Mouse (Mus musculus) spleen, postnatal 36 days (tissue): ENCODE results near the gene Eif2b4.
"Not testable (repeated sequence)": the region's sequence is repeated elsewhere in the genome, so short reads cannot be mapped to it uniquely, and the experiment has no call there.

ENCODE experiments used
- DNase-seq, 2 experiments: peaks; one replicate each; pipeline ENCODE4 v3.0.0; 2022; ENCODE audit warnings: low spot score in 2 of 2, mixed read lengths in 1 of 2

Eif2b4 gene

DNA sequence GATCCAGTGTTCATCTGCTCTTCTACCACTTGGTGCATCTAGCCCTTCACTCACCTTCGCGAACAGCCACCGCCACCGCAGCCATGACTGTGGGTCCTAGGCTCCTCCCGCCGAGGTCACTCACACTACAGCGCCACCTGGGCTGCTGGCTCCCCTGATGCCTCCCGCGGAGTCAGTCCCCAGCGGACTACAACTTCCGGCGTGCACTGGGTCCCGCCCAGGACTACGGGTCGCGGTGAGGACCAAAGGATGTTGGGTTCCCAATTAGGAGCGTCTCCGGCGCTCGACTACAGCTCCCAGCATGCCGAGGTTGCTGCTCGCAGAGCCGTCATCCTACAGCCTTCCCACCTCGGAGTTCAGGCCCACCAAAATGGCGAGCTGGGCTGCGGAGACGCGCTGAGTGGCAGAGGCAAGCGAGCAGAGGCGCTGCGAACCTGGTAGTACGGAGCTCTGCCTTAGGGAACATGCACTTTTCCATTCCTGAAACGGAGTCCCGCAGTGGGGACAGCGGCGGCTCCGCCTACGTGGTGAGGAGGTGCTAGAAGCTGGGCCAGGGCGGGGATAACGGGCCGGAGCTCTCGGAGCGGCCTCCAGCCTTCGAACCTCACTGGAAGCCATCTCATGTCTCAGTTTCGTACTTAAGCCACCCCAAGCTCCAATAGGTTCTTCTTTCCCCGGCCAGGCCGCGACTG, at the start of gene Eif2b4, which contains the start of gene Snx17:
Gene Eif2b4 (minus strand): TSS at position 492 of the 692 bp plus-strand sequence.
Gene Snx17 (plus strand): TSS at position 289 of the 692 bp plus-strand sequence.
- peak; percentile 99 to 100 for DNase-seq

DNA sequence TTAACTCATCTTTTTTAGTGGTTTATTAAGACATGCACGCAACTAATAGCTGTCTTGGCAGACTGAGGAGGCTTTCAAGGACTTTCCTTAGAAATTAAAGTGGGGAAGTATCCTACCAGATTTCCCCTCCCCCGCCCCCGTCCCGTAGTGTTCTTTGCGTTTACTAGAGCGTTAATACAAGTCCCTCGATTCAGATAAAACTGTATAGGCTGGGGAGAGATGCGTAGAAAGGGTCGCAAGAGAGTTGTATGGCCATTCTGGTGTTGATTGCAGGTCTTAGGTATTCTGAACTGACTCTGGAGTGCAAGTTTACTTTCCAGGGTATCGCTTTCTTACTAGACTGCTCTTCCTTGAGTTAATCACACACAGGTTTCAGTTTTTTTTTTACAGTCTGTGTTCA, 49.0 kb upstream of the Eif2b4 start:
- DNase-seq = no peak

DNA sequence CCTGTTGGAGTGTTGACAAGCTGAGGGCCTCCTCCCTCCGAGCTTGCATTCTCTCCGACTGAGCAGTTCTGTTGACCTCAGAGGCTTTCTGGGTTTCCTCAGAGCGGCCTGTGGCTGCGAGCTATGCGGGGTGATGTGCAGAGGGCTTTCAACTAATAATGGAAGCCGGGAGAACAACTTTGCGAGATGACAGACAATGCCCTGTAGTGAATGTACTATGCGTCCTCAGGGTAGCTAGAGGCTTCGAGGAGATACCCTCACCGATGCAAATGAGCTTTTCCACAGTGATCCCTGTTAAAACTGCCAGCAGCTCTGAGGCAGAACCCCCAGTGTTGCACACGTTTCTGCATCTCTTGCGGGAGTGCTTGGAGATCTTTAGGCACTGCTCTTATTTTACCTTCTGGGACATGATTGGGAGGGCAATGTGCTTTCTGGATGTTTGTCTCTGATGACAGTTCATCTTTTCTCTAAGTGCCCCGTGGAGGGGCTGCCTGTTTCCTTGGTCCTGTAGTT, 48.3 kb upstream of the Eif2b4 start:
- no peak for DNase-seq

DNA sequence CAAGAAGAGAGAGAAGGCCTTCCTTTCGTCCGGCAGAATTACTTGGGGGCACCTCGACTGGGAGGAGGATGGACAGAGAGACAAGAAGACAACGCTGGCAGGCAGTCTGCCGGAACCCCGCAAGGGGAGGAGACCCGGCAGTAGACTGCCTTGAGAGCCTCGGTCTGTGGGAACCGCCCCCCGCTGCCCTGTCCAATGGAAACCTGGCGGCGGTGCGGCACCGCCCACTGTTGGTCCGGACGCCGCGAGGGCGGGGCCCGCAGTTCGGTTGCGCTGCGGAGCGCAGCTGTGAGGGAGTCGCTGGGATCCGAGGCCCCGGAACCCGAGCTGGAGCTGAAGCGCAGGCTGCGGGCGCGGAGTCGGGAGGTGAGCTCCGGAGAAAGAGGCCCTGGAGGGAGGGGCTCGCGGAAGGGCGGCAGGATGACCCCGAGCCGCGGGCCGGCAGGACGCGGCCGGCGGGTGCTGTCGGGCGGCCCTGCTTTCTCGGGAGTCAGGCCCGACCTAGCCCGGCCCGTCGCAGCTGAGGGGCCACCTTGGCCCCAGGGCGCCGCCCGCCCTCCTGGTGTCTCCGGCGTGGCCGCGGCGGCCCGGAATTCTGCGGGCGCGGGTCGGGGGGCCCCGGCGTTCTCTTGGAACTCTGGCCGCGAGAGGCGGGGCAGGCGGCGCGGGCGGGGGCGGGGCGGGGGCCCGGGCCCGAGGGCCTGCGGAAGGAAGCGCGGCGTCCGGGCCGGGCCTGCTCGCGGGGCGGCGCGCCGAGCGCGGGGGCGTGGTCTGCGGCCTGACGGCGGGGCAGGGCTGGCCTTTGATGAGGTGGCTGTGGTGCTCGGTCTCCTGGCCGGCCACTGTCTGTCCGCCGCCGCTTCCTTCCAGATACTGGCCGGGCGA, 47.6 kb upstream of the Eif2b4 start, which contains the start of the genes Nrbp1 and Gm9970:
Gene Nrbp1 (plus strand): TSS at position 228 of the 885 bp plus-strand sequence.
Gene Gm9970 (minus strand): TSS at position 596 of the 885 bp plus-strand sequence.
- peak; percentile 96 to 97 for DNase-seq

DNA sequence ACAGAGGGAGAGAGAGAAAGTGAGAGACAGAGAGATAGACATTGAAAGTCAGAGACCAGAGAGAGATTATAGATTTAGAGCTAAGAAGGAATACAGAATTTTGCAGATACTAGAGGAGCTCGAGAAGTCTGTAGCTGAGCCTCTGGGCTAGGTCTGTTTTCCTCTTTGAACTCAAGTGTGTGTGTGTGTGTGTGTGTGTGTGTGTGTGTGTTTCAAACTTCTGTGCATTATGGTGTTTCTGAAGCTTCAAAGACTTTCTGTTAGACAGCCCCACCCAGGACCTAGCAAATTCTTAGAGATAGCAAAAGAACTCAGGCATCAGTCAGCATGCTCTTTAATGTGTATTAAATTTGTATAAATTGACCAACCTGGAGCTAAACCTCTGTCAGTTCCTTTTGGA, 33.4 kb upstream of the Eif2b4 start:
- DNase-seq = no peak

DNA sequence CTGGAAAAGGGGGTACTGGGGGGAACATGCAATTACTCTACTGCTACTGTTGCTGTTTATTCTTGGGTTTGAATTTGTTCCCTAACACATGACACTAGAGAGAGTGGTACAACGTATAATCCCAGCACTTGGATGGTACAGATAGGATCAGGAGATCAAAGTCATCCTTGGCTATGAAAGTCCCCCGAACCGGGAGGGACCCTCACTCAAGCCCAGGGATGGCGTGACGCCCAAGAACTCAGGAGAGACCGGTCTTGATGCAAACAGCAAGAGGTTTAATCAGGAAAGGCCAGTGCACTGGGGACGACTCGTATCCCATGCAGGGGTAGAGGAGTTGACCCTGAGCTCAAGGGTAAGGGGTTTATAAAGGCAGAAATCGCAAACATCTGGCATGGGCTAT, 29.5 kb upstream of the Eif2b4 start:
- DNase-seq = no peak

DNA sequence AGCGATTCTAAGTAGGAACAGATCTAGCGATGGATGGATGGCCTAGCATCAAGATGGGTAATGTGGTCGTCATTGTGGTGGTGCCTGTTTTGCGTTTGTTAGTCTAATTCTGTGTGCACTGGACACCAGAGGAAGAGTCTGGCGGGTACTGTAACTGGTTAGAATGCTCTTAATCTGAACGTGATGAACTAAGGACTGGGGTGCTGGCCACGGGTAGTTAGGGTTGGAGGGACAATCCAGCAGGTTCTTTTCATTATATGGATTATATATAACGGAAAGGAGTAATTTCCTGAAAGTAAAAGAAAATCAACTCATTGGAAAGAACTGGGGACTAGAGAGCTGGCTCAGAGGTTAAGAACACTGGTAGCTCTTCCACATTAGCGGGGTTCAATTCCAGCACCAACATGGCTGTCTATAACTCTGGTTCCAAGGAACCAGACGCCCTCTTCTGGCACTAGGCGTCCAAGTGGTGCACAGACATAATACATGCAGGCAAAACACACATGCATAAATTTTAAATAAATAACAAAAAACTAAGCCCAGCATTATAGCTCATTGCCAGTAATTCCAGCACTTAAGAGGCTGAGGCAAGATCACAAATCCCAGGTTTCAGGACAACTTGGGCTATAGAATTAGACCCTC, 28.2 kb upstream of the Eif2b4 start:
- DNase-seq = peak in 1 of 2 experiments; percentile 56

DNA sequence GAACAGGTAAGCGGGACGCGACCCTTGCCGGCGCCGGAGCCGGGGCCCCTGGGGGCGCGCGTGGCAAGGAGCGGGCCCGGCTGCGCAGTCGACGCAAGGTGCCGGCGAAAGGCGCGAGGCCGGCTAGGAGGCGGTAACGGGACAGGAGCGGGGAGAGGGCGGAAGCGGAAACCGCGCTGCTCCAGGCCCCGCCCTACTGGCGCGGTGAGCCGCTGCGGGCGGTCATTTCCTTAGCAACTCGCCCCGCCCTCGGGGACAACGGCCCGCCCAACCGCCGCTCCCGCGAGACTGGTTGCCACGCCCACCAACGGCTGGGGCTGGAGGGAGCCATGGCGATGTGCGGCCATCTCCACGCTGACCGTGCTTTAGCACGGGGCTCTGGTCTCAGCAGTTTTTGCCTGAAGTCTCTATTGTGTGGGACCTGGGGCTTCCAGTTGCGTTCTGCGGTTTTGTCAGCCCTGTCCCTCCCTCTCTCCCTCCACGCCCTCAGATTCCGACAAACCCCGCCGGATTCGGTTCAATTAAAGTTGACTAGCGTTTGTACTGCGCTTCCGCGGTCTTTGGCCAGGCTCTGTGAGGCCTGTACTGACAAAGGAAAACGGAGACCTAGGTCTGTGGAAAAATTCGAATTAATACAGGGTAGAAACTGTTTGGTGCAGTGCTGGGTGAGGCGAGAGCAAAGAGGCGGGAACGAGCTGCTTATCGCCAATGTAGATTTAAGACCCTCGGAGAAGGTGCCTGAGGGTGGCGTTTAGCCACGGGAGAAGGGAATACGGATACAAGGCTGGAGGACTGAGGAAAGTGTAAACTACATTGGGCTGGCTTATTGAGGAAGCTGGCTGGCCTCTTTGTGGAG, 27.4 kb upstream of the Eif2b4 start, which contains the start of gene Ppm1g:
Gene Ppm1g (minus strand): TSS at position 240 of the 856 bp plus-strand sequence.
- peak; percentile 95 for DNase-seq

DNA sequence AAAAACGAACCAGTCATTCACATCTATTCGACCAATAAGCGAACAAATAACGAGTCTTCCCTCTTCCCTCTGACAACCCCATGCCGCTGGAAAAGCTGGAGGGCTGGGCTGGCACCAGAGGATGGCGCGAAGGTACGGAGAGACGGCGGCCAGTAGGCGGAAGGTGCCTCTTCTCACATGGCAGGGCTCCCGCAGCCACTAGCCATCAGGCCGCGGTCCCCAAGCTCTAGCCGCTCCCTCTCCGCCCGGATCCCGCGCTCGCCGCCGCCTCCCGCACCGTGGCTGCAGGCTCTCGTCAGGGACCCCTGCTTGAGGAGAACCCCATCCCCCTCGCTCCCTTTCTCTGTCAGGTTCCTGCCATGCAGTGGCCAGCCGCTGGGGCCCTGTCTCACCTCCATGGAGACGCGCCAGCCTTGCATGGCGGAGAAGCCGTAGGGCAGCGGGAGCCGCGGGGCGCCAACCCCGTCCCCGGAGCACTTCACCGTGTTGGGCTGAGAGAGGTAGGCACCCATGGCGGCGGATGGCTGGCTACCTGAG, 26.7 kb upstream of the Eif2b4 start:
- DNase-seq = peak; percentile 33 to 40

DNA sequence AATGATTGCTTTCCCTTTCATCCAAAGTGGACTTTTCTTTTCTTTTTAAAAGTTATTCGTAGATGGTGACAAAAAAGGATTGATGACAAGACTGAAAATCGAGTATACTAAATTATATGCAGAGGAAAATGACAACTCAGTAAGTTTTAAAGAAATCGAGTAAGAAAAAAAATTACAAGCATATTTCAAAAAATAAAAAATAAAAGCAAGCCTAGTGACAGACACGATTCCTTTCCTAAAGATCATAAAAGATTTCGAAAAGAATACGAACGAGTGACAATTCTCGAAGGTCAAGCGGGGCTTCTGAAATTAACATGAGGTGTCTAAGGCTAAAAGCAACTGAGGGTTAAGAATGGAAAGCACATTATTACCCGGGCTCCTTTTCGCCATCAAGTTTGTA, 26.2 kb upstream of the Eif2b4 start:
- DNase-seq = no peak

DNA sequence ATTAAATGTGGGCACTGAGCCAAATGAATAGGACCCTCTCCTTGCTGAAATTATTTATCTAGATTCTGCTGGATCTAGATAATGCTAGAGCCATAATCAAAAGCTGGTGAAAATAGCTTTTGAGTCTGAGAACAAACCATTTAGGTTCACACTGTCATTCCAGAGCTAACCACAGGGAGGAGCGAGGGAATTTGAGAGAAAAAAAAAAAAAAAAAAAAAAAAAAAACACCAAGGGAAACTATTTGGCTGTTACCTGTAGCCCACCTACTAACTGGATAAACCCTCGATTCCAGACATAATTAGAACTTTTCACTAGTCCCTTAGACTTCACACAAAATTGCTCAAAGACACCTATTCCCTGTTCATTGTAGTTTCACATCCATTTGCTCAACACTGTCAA, 25.8 kb upstream of the Eif2b4 start:
- DNase-seq = no peak

DNA sequence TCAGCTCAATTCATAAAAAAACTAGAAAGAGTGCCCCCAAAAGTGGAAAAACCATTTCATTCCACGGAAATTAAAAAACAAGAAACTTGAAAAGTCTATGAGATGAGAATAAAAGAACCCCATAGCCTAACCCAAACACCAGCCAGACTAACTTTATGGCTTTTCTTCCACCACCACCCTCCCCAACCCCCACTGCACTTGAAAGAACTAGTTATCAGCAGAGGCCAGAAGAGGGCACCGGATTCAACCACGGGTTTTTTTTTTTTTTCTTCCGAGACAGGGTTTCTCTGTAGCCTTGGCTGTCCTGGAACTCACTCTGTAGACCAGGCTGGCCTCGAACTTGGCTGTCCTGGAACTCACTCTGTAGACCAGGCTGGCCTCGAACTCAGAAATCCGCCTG, 25.1 kb upstream of the Eif2b4 start:
- DNase-seq = peak; percentile 55 to 73

DNA sequence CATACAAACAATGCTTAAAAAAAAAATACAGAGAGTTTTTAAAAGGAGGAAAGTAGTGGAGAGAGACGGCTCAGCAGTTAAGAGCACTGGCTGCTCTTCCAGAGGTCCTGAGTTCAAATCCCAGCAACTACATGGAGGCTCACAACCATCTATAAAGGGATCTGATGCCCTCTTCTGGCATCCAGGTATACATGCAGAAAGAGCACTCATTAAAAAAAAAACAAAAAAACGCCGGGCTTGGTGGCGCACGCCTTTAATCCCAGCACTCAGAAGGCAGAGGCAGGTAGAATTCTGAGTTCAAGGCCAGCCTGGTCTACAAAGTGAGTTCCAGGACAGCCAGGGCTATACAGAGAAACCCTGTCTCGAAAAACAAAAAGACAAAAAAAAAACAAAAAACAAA, 23.3 kb upstream of the Eif2b4 start:
- DNase-seq = not testable (repeated sequence)

DNA sequence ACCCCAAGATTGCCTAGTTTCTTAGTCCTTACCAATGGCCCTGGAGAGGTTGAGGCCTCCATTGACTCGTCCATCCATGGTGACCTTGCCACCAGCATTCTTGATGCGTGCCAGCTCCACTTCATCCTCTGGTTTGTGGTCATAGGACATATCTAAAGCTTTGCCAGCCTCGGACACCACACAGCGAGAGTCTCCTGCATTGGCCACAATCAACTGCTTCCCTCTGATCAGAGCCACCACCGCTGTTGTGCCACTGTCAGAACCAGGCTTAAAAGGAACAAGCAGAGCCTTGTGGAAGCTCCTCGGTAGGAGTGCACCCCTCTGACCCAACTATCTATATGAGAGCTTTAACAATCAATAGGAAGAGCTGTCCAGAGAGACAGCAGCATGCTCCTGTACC, 11.2 kb upstream of the Eif2b4 start:
- no peak for DNase-seq

DNA sequence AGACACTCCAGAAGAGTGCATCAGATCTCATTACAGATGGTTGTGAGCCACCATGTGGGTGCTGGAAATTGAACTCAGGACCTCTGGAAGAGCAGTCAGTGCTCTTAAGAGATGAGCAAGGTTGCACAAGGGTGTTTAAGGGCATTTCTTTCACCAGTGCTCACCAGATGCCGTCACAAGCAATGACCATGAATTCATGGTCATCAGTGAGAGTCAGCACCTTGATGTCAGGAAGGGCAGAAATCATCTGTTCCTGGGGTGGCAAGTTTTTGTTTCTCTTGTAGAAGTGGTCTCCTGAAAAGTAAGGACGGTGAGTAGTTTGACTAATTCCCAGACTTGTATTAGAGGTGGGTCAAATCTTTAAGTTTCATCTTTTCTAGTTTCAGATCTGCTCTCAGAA, 10.6 kb upstream of the Eif2b4 start:
- DNase-seq = no peak

DNA sequence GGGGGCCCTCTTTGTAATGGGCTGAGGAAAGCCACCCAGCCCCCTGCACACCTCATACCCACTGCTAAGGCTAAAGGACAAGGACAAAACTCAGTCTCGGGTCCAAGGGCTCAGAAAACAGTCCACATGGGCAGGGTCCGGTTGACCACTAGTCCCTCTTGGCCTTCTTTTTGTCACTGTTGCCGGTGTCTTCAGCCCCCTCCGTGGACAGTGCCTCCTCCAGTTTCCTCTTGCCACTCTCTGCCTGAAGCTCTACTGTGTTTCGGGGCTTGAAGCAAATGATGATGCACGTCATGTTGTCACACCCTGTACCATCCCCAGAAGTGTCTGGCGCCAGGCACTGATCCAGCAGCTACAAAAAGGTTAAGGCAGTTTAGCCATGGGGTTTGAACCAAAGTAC, 9.7 kb upstream of the Eif2b4 start:
- no peak for DNase-seq

DNA sequence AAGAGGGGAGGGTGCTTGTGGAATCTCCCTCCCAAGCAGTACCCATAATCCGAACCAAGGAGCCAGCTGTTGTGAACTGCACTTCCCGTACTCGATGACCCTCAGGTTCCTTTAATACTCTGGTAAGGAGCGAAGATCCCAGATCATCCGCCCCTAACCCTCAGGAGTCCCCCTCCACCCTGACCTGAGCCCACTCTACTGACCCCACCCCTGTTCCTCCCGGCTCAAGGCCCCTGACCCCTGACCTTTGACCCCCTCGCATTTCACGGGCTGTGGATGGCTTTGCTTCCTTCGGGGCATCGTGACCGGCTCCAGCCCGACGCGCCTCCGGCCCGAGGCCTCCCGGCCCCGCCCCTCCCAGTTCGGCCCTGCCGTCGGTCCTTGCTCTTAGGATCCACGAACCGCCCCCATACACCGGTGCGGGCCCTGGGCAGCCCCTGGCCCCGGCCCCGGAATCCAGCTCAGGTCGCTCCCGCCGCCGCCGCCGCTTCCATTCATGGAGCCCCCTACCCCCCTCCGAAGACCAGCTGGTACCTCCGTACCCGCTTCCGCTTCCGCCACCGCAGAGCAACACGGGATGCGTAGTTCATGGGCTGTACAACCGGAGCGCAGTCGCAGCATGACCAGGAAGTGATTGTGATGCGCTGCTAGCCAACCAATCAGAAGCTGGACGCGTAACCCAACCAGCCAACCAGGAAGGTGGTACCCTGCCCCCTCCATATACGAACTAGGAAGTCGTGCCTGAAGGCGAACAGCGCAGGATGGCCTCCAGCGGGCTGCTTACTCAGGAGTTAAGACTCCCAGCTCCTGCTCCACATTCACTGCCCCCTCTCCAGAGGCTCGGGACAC, 8.7 kb upstream of the Eif2b4 start, which contains the start of gene Zfp513:
Gene Zfp513 (minus strand): TSS at position 562 of the 849 bp plus-strand sequence.
- DNase-seq = peak; percentile 97

DNA sequence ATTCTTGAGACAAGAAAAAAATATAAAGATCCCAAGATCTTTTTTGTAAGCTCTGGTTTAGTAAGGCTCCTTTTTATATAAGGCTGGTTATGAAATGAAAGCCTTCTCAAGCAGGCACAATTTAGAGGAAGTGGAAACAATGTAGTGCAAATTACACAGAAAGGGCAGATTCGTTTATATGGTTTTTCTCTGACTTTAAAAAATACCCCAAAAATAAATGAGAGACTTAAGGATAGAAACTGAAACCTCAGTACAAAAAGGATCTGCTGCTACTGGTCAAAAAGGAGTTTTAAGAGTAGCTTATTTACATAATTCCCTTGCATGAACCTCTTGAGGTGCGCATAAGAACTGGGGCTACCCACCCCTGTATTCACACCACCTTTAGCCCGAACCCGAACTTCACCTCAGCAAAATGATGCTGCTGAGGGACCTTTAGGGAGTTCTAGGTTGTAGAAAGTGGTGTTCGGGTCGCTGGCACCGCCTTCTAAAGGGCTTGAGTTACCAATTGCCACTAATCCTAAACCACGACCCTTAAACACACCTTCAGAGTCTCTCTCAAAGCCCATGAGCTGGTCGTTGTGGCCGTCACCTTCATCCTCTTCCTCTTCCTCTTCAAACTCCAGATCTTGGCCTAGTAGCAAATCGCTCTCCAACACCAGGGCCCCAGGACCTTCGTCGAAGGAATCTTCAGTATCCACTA, 8.0 kb upstream of the Eif2b4 start:
- no peak for DNase-seq

DNA sequence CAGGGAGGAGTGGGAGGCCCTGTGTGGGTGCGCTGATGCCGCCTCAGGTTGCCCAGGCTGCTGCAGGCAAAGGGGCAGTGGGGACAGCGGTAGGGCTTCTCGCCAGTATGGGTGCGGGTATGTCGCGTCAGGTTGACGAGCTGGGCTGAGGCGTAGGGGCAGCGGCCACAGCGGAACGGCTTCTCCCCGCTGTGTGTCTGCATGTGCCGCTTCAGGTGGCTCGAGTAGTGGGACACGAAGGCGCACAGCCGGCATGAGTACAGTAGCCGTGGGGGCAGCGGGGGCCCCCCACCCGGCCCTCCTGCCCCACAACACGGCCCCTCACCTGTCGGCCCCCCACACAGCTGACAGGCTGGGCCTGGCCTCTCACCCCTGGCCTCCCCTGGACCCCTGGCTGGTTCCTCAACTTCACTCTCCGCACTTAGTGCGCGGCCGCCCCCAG, 7.1 kb upstream of the Eif2b4 start:
- DNase-seq = no peak
